Mouse (Mus musculus): Measurements from ENCODE around the gene Ankzf1. TPM values are rescaled to one million over a fixed set of nuclear protein-coding genes. Genes with fewer than 3 reads are reported as not detected.

Ankzf1 gene
- 15.4 and 20.0 TPM in 2 replicates for polyA plus RNA-seq (2012; rRNA removed)

- TF ChIP-seq POLR2A (IDR thresholded peaks at IDR 0.05; ENCODE audit: borderline replicate concordance, extremely low read depth, low read depth, low read length) (peak; percentile 84; the same call in 1 of the 2 replicates), CTCF (IDR thresholded peaks at IDR 0.05; ENCODE audit: insufficient read depth, low read length) (0 out of 2 replicates have a peak, but pooled peaks have one; percentile 3)
- WGBS = 1% methylated on average over 56 of the region's 56 CpGs
- peak; percentile 91 for DNase-seq
- peak within 1 kb of the TSS; percentile 99 for H3K4me3 ChIP-seq (replicated peaks; ENCODE audit: extremely low read depth, low read depth, low read length)
- H3K4me1 ChIP-seq (ENCODE audit: control insufficient read depth, insufficient read depth, low read length) = peaks cover 12% of the 10 kb centered on the region
Measured at GRCm38 (mm10) chr1:75191622-75192402, at the start of gene Ankzf1, which contains the start of gene Atg9a. Gene Ankzf1, plus strand, starts transcription at chr1:75192151. Gene Atg9a, minus strand, starts transcription at chr1:75192196.

- WGBS = under 1% methylated on average over 90 of the region's 91 CpGs
- peak; percentile 95 for TF ChIP-seq POLR2A (IDR thresholded peaks at IDR 0.05; ENCODE audit: borderline replicate concordance, extremely low read depth, low read depth, low read length)
- TF ChIP-seq CTCF (IDR thresholded peaks at IDR 0.05; ENCODE audit: insufficient read depth, low read length) = no peak; the same call in 1 of the 2 replicates
- DNase-seq = peak; percentile 98
- Histone ChIP-seq H3K4me1 (ENCODE audit: control insufficient read depth, insufficient read depth, low read length) (peaks cover 9% of the 10 kb centered on the region), H3K4me3 (replicated peaks; ENCODE audit: extremely low read depth, low read depth, low read length) (peak within 1 kb of the TSS; percentile 97)
Measured at GRCm38 (mm10) chr1:75142301-75143261, 49.4 kb upstream of the Ankzf1 start, which contains the start of the genes Cnppd1 and Retreg2. Gene Cnppd1, minus strand, starts transcription at chr1:75142711. Gene Retreg2, plus strand, starts transcription at chr1:75142778.

- Histone ChIP-seq H3K4me1 (ENCODE audit: control insufficient read depth, insufficient read depth, low read length) (peaks cover 9% of the 10 kb centered on the region), H3K4me3 (replicated peaks; ENCODE audit: extremely low read depth, low read depth, low read length) (no peak overlapping the region)
- TF ChIP-seq CTCF (IDR thresholded peaks at IDR 0.05; ENCODE audit: insufficient read depth, low read length) (no peak), POLR2A (IDR thresholded peaks at IDR 0.05; ENCODE audit: borderline replicate concordance, extremely low read depth, low read depth, low read length) (no peak)
- 94% methylated on average over 3 of the region's 3 CpGs for WGBS
- no peak for DNase-seq
Measured at GRCm38 (mm10) chr1:75145589-75145988, 46.4 kb upstream of the Ankzf1 start.

DNA sequence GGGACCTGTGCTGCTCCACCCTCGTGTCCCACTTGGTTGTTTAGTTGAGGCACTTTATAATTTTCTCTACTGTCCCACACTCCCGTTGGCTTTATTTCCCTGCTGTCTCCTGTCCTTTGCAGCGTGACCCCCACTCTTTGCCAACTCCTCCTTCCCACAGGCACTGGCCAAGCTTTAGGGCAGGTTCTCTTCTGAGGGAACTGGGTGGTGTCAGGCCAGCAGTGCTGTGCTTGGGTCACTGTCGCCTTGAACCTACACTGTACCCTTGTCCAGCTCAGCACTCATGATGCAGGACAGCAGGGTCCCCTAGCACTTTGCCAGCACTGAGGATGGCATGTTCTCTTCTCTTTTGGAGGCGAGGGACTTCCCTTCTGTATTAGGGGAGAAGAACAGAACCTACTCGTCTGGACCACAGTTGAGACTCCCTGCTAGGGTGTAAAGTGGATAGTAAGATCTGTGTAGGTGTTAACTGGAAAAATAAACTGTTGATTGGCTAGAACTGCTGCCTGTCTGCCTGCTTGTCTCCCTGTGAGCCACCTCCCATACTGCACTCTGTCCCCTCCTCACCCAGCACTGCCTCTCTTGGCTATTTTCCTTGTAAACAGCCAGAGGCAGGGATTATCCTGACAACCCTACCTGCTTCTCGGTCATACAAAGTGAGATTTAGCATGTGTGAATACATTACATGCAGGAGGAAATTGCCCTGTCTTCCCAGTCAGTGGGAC lies 44.4 kb upstream of the Ankzf1 start:
- Histone ChIP-seq H3K4me1 (ENCODE audit: control insufficient read depth, insufficient read depth, low read length) (peaks cover 6% of the 10 kb centered on the region; the same call in 1 of the 2 replicates), H3K4me3 (replicated peaks; ENCODE audit: extremely low read depth, low read depth, low read length) (no peak overlapping the region)
- WGBS = 83% methylated on average over 7 of the region's 7 CpGs
- DNase-seq = no peak
- TF ChIP-seq POLR2A (IDR thresholded peaks at IDR 0.05; ENCODE audit: borderline replicate concordance, extremely low read depth, low read depth, low read length) = no peak
- no peak for TF ChIP-seq CTCF (IDR thresholded peaks at IDR 0.05; ENCODE audit: insufficient read depth, low read length)

GRCm38 (mm10) chr1:75148727-75149126 lies 43.2 kb upstream of the Ankzf1 start:
- no peak for DNase-seq
- no peak for TF ChIP-seq POLR2A (IDR thresholded peaks at IDR 0.05; ENCODE audit: borderline replicate concordance, extremely low read depth, low read depth, low read length)
- TF ChIP-seq CTCF (IDR thresholded peaks at IDR 0.05; ENCODE audit: insufficient read depth, low read length) = no peak
- 85% methylated on average over 4 of the region's 4 CpGs for WGBS
- Histone ChIP-seq H3K4me3 (replicated peaks; ENCODE audit: extremely low read depth, low read depth, low read length) (no peak overlapping the region), H3K4me1 (ENCODE audit: control insufficient read depth, insufficient read depth, low read length) (peaks cover 2% of the 10 kb centered on the region; the same call in 1 of the 2 replicates)

DNA sequence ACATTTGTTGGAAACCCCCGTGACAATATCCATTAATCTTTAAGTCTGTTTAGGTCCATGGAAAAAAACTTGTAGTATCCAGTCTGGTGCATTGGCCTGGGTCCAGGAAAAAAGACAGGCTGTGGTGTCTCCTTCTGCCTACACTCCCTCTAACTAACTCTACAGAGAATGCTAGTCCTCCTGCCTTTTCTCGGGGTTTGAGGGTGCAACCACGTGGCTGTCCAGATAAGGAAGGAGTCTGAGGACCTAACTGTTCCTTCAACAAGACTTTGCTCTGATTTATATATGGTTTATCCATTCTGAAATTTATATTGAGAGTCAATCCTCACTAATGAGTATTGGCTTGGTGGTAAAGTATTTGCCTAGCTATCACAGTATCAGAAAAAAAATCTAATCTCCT lies 36.1 kb upstream of the Ankzf1 start:
- no peak for DNase-seq
- H3K4me3 ChIP-seq (replicated peaks; ENCODE audit: extremely low read depth, low read depth, low read length) = no peak overlapping the region
- H3K4me1 ChIP-seq (ENCODE audit: control insufficient read depth, insufficient read depth, low read length) = no peaks in the 10 kb centered on the region
- WGBS = 43% methylated on average over 3 of the region's 3 CpGs
- TF ChIP-seq CTCF (IDR thresholded peaks at IDR 0.05; ENCODE audit: insufficient read depth, low read length) = no peak
- TF ChIP-seq POLR2A (IDR thresholded peaks at IDR 0.05; ENCODE audit: borderline replicate concordance, extremely low read depth, low read depth, low read length) = no peak

DNA sequence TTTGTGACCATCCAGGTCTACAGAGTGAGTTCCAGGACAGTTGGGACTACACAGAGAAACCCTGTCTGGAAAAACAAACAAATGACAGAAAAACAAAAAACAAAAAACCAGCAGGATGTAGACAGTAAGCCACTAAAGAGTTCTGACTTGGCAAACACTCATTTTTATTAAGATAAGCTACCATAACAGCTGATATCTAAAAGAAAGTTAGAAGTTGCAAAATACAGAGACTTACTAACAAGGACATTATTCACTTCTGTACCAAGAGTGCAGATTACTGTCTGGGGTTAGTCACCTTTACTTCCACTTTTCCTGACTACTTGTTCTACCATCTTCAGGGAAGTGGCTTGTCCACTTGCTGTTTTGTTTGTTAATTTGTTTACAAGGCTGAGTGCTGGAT lies 33.0 kb upstream of the Ankzf1 start:
- TF ChIP-seq CTCF (IDR thresholded peaks at IDR 0.05; ENCODE audit: insufficient read depth, low read length) = no peak
- no peak for TF ChIP-seq POLR2A (IDR thresholded peaks at IDR 0.05; ENCODE audit: borderline replicate concordance, extremely low read depth, low read depth, low read length)
- H3K4me1 ChIP-seq (ENCODE audit: control insufficient read depth, insufficient read depth, low read length) = no peaks in the 10 kb centered on the region
- H3K4me3 ChIP-seq (replicated peaks; ENCODE audit: extremely low read depth, low read depth, low read length) = no peak overlapping the region
- DNase-seq = no peak

- no peak for DNase-seq
- WGBS = 61% methylated on average over 5 of the region's 5 CpGs
- no peak overlapping the region for H3K4me3 ChIP-seq (replicated peaks; ENCODE audit: extremely low read depth, low read depth, low read length)
- no peaks in the 10 kb centered on the region for H3K4me1 ChIP-seq (ENCODE audit: control insufficient read depth, insufficient read depth, low read length)
- no peak for TF ChIP-seq POLR2A (IDR thresholded peaks at IDR 0.05; ENCODE audit: borderline replicate concordance, extremely low read depth, low read depth, low read length)
- no peak for TF ChIP-seq CTCF (IDR thresholded peaks at IDR 0.05; ENCODE audit: insufficient read depth, low read length)
Measured at GRCm38 (mm10) chr1:75159540-75160255, 32.3 kb upstream of the Ankzf1 start.

Measured in lung, adult 2 months (tissue).